Mouse (Mus musculus) colon, adult 2 months (tissue): ENCODE results near the gene Kcnk12. TPM values are rescaled to one million over a fixed set of nuclear protein-coding genes. Genes with fewer than 3 reads are reported as not detected.

Experiments used
- polyA plus RNA-seq: library from polyadenylated mRNA; depleted of rRNA; stranded (reverse); fragments of >200 nt; gene quantifications from 2 replicates; pipeline ENCODE4 v1.2.3, GENCODE M21; 2012; rRNA removed

Gene Kcnk12
- polyA plus RNA-seq, result 0.31 and 0.40 TPM in 2 replicates

GRCm38 (mm10) chr17:87797688-87798291 is at the start of gene Kcnk12:
Gene Kcnk12, minus strand, starts transcription at chr17:87797994.

Other genes with a start within 250 kb of the Kcnk12 start
- 1,013 and 1,027 TPM in 2 replicates for gene Epcam, start 162.0 kb downstream of the Kcnk12 start, polyA plus RNA-seq
- 4.8 and 6.6 TPM in 2 replicates for gene Msh2, start 125.7 kb downstream of the Kcnk12 start, polyA plus RNA-seq
- not detected in 2 replicates for gene Rpl36-ps4, start 123.0 kb upstream of the Kcnk12 start, polyA plus RNA-seq
- gene Msh6, start 177.1 kb upstream of the Kcnk12 start, polyA plus RNA-seq, result 2.2 and 2.9 TPM in 2 replicates